Mouse (Mus musculus): ENCODE measurements around the gene Ppp1r14c.
"Not testable (repeated sequence)": the region's sequence is repeated elsewhere in the genome, so short reads cannot be mapped to it uniquely, and the experiment has no call there.

Ppp1r14c gene

GRCm38 (mm10) chr10:3402284-3402683 is 36.4 kb downstream of the Ppp1r14c start:
- DNase-seq (ENCODE audit: low spot score in 2 of 2), result no peak

- no peak for DNase-seq (ENCODE audit: low spot score in 2 of 2)
Measured at GRCm38 (mm10) chr10:3403416-3404137, 37.7 kb downstream of the Ppp1r14c start.

- DNase-seq (ENCODE audit: low spot score in 2 of 2), result no peak
Measured at GRCm38 (mm10) chr10:3404362-3404761, 38.5 kb downstream of the Ppp1r14c start.

- no peak for DNase-seq (ENCODE audit: low spot score in 2 of 2)
Measured at GRCm38 (mm10) chr10:3406280-3406679, 40.4 kb downstream of the Ppp1r14c start.

GRCm38 (mm10) chr10:3408036-3408661 is 42.3 kb downstream of the Ppp1r14c start:
- DNase-seq (ENCODE audit: low spot score in 2 of 2), result no peak

GRCm38 (mm10) chr10:3408699-3409098 is 42.8 kb downstream of the Ppp1r14c start:
- DNase-seq (ENCODE audit: low spot score in 2 of 2), result no peak

GRCm38 (mm10) chr10:3411222-3411621 is 45.4 kb downstream of the Ppp1r14c start:
- no peak for DNase-seq (ENCODE audit: low spot score in 2 of 2)

- DNase-seq (ENCODE audit: low spot score in 2 of 2), result no peak
Measured at GRCm38 (mm10) chr10:3411639-3412038, 45.8 kb downstream of the Ppp1r14c start.

GRCm38 (mm10) chr10:3414813-3415212 is 49.0 kb downstream of the Ppp1r14c start:
- no peak for DNase-seq (ENCODE audit: low spot score in 2 of 2)

- DNase-seq (ENCODE audit: low spot score in 2 of 2), result no peak
Measured at GRCm38 (mm10) chr10:3416565-3416964, 50.7 kb downstream of the Ppp1r14c start.

GRCm38 (mm10) chr10:3417408-3417807 is 51.6 kb downstream of the Ppp1r14c start:
- no peak for DNase-seq (ENCODE audit: low spot score in 2 of 2)

- DNase-seq (ENCODE audit: low spot score in 2 of 2), result no peak
Measured at GRCm38 (mm10) chr10:3424016-3424415, 58.2 kb downstream of the Ppp1r14c start.

GRCm38 (mm10) chr10:3427689-3428399 is 62.0 kb downstream of the Ppp1r14c start:
- DNase-seq (ENCODE audit: low spot score in 2 of 2), result no peak

GRCm38 (mm10) chr10:3434848-3435474 is 69.1 kb downstream of the Ppp1r14c start:
- DNase-seq (ENCODE audit: low spot score in 2 of 2), result no peak

- peak; percentile 19 to 20 for DNase-seq (ENCODE audit: low spot score in 2 of 2)
Measured at GRCm38 (mm10) chr10:3440722-3441471, 75.0 kb downstream of the Ppp1r14c start.

- not testable (repeated sequence) for DNase-seq (ENCODE audit: low spot score in 2 of 2)
Measured at GRCm38 (mm10) chr10:3446748-3447147, 80.9 kb downstream of the Ppp1r14c start.

GRCm38 (mm10) chr10:3448699-3449098 is 82.8 kb downstream of the Ppp1r14c start:
- DNase-seq (ENCODE audit: low spot score in 2 of 2), result no peak

GRCm38 (mm10) chr10:3451930-3452329 is 86.1 kb downstream of the Ppp1r14c start:
- DNase-seq (ENCODE audit: low spot score in 2 of 2), result no peak

GRCm38 (mm10) chr10:3452822-3453475 is 87.1 kb downstream of the Ppp1r14c start:
- no peak for DNase-seq (ENCODE audit: low spot score in 2 of 2)

- DNase-seq (ENCODE audit: low spot score in 2 of 2), result no peak
Measured at GRCm38 (mm10) chr10:3458686-3459085, 92.8 kb downstream of the Ppp1r14c start.

GRCm38 (mm10) chr10:3460841-3461240 is 95.0 kb downstream of the Ppp1r14c start:
- no peak for DNase-seq (ENCODE audit: low spot score in 2 of 2)

Measured in right cerebral cortex, adult 2 months (tissue).